Mouse (Mus musculus): Measurements from ENCODE around the gene Nelfb. TPM values are rescaled to one million over a fixed set of nuclear protein-coding genes. Genes with fewer than 3 reads are reported as not detected.

Nelfb gene
- polyA plus RNA-seq (2021; fragmentation: Nextera tagmentation): 35.3 and 40.2 TPM in 2 replicates
- long read RNA-seq, experiment 1, transcript Nelfb-201 (13 exons, 2,637 nt): major isoform, 371 of 463 reads
- long read RNA-seq, experiment 1, transcript Nelfb-203 (12 exons, 2,754 nt): minor isoform, 16 of 463 reads
- long read RNA-seq, experiment 1, partial matches to known transcripts: 26 of 463 reads
- long read RNA-seq, experiment 1, other reads (novel, unspliced or antisense): 49 of 463 reads
- long read RNA-seq, experiment 2, transcript Nelfb-201 (13 exons, 2,637 nt): major isoform, 43 of 60 reads
- long read RNA-seq, experiment 2, partial matches to known transcripts: 8 of 60 reads
- long read RNA-seq, experiment 2, other reads (novel, unspliced or antisense): 8 of 60 reads

DNA sequence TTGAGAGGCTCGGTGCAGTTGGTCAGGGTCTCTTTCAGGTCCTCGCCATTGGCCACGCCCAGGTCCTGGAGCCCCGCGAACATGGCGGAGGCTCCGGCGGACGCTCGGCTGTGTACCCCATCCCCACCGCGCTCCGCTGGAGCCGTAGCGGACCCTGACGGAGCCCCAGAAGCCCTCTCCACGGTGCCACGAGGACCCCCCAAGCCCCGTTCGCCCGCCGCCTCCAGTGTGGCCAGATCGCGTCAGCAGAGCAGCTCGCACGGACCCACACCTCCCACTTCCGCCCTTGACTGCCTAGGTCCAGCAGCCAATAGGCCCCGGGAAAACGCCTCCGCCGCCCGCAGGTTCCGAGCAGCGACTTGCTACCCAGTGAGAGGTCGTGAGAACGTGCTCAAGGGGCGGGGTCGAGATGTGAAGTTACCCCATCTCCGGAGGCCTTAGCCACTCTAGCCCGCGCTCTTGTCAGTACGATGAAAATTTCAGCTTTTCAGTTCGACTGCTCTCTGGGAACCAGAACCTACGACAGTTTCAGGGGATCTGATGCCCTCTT lies at the start of gene Nelfb:
Gene Nelfb (minus strand): TSS at position 369 of the 550 bp plus-strand sequence.

DNA sequence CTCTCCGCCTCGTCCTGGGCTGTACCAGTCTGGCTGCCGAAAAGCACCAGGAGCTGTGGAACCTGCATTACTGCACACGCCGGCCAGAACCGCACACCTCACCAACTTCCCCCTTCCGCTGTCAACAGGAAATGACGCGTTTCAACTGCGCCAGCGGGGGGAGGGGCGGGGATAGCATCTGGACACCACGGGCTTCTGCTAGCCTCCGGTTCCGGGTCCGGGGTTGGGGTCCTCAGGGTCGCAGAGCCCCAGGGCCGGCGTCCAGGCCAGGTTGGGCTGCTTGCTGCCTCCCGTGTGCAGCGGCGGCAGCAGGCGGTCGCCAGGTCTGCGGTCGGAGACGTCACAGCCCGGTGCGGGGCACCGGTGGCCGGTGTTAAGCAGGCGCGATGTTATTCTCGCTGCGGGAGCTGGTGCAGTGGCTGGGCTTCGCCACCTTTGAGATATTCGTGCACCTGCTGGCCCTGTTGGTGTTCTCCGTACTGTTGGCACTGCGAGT lies 44.0 kb upstream of the Nelfb start, which contains the start of gene Tmem203:
Gene Tmem203 (plus strand): TSS at position 156 of the 496 bp plus-strand sequence.

DNA sequence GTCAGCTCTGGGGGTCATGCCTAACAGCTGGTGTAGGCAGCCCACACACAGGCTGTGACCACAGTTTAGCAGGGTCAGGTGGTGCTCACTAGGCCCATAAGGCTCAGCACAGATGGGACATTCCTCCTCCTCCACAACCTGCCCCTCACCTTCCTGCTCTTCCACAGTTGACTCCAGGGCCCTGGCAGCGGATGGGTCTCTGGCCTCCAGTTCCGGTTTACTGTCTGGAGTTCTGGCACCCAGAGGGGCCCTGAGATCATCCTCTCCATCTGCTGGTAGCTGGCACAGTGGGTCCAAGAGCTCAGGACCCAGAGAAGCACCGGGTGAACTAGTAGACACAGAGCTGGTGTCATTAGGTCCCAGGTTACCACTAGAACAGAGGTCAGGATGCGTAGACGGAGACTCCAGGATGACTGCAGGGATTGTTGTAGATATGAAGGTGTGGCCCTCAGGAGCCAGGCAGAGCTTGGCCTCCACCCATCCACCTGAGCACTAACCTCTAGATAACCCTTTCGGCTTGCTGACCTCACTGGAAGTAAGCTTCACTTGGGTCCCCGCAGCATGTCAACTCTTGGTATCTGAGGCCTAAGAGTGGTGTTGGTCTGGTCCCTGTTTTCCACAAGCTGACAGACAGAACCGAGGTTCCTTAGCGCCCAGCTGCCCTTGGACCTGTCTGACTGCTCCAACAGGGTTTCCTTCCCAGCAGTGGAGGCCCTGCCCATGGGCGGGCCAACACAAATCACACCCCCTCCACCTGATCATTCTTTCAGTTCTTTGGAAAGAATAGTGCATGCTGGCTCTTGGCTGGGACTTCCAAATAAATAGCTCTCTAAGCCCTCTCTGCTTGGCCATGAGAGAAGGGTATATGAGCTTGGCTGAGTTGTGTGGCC lies 35.1 kb upstream of the Nelfb start, which contains the start of gene AL732309.1:
Gene AL732309.1 (minus strand): TSS at position 681 of the 890 bp plus-strand sequence.

DNA sequence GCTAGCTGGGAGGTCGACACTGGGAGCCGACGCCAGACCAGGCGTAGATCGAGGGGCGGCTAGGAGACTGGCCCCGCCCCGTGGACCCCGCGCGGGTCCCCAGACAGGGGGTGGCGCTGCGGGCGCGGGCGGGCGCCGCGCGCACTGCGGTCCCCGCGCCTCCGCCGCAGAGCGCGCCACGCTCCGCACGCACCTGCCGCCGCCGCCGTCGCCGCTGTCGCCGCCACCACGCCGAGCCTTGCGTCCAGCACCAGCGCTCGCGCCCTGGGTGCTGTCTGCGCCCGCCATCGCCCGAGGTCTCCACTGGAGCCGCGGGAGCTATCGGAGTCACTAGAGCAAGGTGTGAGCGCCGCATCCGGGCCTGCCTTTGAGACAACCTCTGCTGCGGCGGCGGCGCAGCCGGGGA lies 30.8 kb upstream of the Nelfb start, which contains the start of the genes Rnf208 and Cysrt1:
Gene Rnf208 (plus strand): TSS at position 155 of the 406 bp plus-strand sequence.
Gene Cysrt1 (minus strand): TSS at position 352 of the 406 bp plus-strand sequence.

DNA sequence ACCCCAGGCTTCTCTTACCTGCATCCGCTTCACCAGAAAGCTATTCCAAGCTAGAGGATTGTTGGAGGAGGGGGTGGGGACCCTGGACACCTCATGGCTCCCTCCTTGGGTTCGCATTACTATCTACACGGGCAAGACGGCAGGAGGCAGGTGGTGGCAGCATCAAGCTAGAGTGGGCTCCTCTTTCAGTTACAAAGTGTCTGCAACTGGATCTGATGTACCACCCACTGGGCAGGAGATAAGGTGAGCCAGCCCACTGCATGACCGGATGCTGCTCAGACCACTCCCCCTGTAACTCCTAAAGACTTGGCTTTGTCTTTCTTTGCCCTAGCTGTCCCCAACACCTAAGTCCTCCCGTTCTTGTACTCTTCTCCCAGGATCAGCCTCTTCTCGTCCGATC lies 25.3 kb upstream of the Nelfb start, which contains the start of gene Rnf224:
Gene Rnf224 (minus strand): TSS at position 174 of the 400 bp plus-strand sequence.

DNA sequence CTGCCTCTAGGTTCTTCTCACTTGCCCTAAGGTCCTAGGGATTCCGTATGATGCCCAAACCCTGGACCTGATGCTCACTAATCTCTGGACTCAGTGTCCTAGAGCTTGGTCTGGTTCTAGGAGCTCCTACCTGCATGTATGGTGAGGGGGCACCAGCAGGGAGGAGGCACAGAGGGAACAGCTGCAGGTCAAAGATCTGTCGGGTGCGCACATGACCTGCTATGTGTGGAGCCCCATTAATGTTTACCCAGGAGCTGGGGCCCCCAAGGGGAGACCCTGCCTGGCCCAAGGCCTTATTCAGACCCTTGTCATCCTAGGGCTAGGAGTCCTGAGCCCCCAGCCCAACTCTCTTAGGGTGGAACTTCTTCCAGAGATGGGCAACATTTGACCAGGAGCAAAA lies 22.8 kb upstream of the Nelfb start, which contains the start of gene Slc34a3:
Gene Slc34a3 (minus strand): TSS at position 315 of the 400 bp plus-strand sequence.

DNA sequence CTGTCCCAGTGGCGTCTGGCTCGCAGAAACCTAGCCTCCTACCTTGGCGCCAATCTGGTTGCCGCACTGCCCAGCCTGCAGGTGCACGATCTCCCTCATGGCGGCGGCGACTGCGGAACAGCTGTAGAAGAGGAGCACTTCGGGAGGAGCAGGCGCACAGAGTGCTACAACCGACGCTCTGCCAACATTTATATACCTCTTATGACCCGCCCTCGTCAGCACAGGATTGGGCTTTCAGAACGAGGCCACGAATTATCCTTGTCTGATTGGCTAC lies 13.1 kb upstream of the Nelfb start, which contains the start of gene Tubb4b:
Gene Tubb4b (minus strand): TSS at position 211 of the 274 bp plus-strand sequence.

DNA sequence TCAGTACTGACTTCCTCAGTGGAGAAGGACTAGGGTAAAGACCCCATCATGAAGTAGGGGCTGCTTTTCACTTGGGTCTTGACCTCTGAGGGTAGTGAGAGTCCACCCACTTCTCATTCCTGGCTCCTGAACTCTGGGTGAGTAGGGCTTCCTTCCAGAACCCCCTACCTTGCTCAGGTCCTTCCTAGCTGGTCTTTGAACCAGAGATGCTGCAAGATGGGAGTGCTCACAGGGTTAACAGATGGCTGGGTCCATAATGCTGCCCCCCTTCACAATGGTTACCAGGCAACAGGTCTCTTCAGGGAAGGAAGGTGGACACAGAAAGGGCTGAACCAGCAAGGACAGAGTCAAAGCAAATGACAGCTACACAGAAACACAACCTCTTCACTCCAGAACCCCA lies 7.2 kb upstream of the Nelfb start, which contains the start of gene Fam166a:
Gene Fam166a (plus strand): TSS at position 301 of the 400 bp plus-strand sequence.

DNA sequence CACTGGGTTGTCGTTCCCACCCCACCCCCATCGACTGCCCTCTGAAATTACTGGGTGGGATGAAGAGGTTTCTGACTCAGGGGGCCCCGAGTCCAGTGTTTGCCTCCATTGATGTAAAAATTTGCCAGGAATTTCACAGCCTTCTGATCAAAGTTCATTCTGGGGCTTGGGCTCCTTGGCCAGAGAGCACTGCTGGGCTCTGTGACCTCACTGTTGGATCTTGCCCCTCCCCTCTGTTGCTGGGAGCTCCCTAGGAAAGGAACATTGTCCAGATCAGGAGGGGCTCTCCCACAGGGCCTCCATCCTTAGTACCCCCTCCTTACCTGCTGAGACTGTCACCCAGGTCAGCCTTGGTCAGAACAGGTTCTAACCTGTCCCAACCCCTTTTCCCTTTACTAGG lies 3.2 kb upstream of the Nelfb start, which contains the start of gene Stpg3:
Gene Stpg3 (minus strand): TSS at position 194 of the 400 bp plus-strand sequence.

DNA sequence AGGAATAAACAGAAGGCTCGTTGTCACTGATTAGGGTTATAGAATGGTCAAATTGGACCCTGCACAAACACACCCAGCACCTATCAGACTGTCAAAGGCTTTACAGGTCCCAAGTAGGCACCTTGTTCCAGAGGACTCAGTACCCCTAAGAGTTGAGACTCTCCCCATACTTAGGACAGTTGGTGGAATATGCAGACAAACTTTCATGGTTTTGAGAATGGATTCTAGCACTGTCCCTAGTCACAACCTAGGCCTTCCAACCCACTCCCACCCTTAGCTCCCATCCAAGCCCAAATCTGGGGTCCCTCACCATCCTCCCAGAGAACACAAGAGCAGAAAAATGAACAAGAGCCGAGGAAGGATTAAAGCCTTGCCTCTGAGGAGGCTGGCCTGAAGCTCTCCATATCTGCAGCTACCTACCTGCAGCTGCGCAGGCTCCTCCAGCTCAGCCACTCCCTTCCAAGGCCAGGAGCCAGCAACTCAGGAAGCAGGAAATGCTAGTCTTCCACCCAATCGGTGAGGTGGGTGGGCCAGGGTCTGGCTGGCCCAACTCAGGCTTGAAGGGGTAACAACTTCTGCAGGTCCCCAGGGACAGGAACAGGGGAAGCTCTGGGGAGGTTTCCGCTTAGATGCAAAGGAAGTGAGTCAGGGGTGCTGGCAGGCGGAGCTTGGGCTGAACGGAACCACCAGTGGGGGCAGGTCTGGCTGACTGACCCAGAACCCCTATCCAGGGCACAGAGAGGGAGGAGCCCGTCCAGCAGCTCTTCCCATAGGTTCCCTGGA lies 14.9 kb downstream of the Nelfb start, which contains the start of gene Tor4a:
Gene Tor4a (minus strand): TSS at position 715 of the 783 bp plus-strand sequence.

DNA sequence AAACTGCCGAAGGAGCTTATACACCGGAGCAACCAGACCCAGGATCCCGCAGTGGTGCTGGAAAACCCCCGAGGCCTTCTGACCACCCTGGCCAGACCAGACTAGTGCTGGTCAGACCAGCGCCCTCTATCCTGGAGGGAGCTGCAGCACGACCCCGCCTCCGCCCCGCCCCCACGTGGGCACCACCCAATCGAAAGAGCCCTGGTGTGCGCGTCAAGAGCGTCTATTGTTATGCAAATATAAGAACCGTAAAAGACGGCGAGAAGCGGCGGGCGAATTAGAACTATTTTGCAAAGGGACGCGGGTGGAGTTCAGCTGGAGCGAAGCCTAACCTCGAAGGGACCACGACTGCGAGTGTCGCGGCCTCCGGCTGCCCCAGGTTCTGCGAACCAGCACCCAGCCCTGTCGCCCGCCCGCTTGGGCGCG lies 30.8 kb downstream of the Nelfb start, which contains the start of gene Nrarp:
Gene Nrarp (plus strand): TSS at position 281 of the 426 bp plus-strand sequence.

Other genes starting within 250 kb of the Nelfb start
- gene Dph7, start 249.1 kb downstream of the Nelfb start, polyA plus RNA-seq (2021; fragmentation: Nextera tagmentation): 28.4 and 37.8 TPM in 2 replicates
- gene Mrpl41, start 236.4 kb downstream of the Nelfb start, polyA plus RNA-seq (2021; fragmentation: Nextera tagmentation): 193 and 199 TPM in 2 replicates
- 6.0 and 8.4 TPM in 2 replicates for gene Pnpla7, start 235.5 kb downstream of the Nelfb start, polyA plus RNA-seq (2021; fragmentation: Nextera tagmentation)
- 342 and 371 TPM in 2 replicates for gene Nsmf, start 157.1 kb downstream of the Nelfb start, polyA plus RNA-seq (2021; fragmentation: Nextera tagmentation)
- not detected in 2 replicates for gene Entpd8, start 131.2 kb downstream of the Nelfb start, polyA plus RNA-seq (2021; fragmentation: Nextera tagmentation)
- not detected in 2 replicates for gene Noxa1, start 116.3 kb downstream of the Nelfb start, polyA plus RNA-seq (2021; fragmentation: Nextera tagmentation)
- 1.1 and 20.3 TPM in 2 replicates for gene Nrarp, start 30.7 kb downstream of the Nelfb start, polyA plus RNA-seq (2021; fragmentation: Nextera tagmentation)
- 1.7 and 2.3 TPM in 2 replicates for gene Tor4a, start 14.6 kb downstream of the Nelfb start, polyA plus RNA-seq (2021; fragmentation: Nextera tagmentation)
- not detected in 2 replicates for gene Stpg3, start 3.1 kb upstream of the Nelfb start, polyA plus RNA-seq (2021; fragmentation: Nextera tagmentation)
- gene Fam166a, start 7.3 kb upstream of the Nelfb start, polyA plus RNA-seq (2021; fragmentation: Nextera tagmentation): 11.9 and 28.8 TPM in 2 replicates
- gene Tubb4b, start 13.2 kb upstream of the Nelfb start, polyA plus RNA-seq (2021; fragmentation: Nextera tagmentation): 509 and 600 TPM in 2 replicates
- 0.60 and 0.72 TPM in 2 replicates for gene Slc34a3, start 22.9 kb upstream of the Nelfb start, polyA plus RNA-seq (2021; fragmentation: Nextera tagmentation)
- gene Rnf224, start 25.3 kb upstream of the Nelfb start, polyA plus RNA-seq (2021; fragmentation: Nextera tagmentation): not detected in 2 replicates
- 55.7 and 180 TPM in 2 replicates for gene Rnf208, start 30.8 kb upstream of the Nelfb start, polyA plus RNA-seq (2021; fragmentation: Nextera tagmentation)
- 0.25 TPM in 1 of 2 replicates, not detected in the other for gene Cysrt1, start 31.0 kb upstream of the Nelfb start, polyA plus RNA-seq (2021; fragmentation: Nextera tagmentation)
- gene AL732309.1, start 35.4 kb upstream of the Nelfb start, polyA plus RNA-seq (2021; fragmentation: Nextera tagmentation): 1.1 and 1.6 TPM in 2 replicates
- 34.3 and 36.9 TPM in 2 replicates for gene Tmem203, start 44.0 kb upstream of the Nelfb start, polyA plus RNA-seq (2021; fragmentation: Nextera tagmentation)
- gene Tprn, start 51.1 kb upstream of the Nelfb start, polyA plus RNA-seq (2021; fragmentation: Nextera tagmentation): 9.4 and 13.1 TPM in 2 replicates
- gene Ssna1, start 60.9 kb upstream of the Nelfb start, polyA plus RNA-seq (2021; fragmentation: Nextera tagmentation): 77.5 and 87.9 TPM in 2 replicates
- 33.8 and 42.6 TPM in 2 replicates for gene Anapc2, start 61.0 kb upstream of the Nelfb start, polyA plus RNA-seq (2021; fragmentation: Nextera tagmentation)
- 0.56 TPM in 1 of 2 replicates, not detected in the other for gene Tmem210, start 76.7 kb upstream of the Nelfb start, polyA plus RNA-seq (2021; fragmentation: Nextera tagmentation)
- gene Lrrc26, start 78.4 kb upstream of the Nelfb start, polyA plus RNA-seq (2021; fragmentation: Nextera tagmentation): 0.21 TPM in 1 of 2 replicates, not detected in the other
- gene Grin1, start 107.7 kb upstream of the Nelfb start, polyA plus RNA-seq (2021; fragmentation: Nextera tagmentation): 87.7 and 146 TPM in 2 replicates
- gene Man1b1, start 120.8 kb upstream of the Nelfb start, polyA plus RNA-seq (2021; fragmentation: Nextera tagmentation): 17.0 and 18.5 TPM in 2 replicates
- gene Dpp7, start 144.9 kb upstream of the Nelfb start, polyA plus RNA-seq (2021; fragmentation: Nextera tagmentation): 17.8 and 22.5 TPM in 2 replicates
- gene Uap1l1, start 154.2 kb upstream of the Nelfb start, polyA plus RNA-seq (2021; fragmentation: Nextera tagmentation): 20.6 and 34.9 TPM in 2 replicates
- 1.2 and 1.7 TPM in 2 replicates for gene Sapcd2, start 160.8 kb upstream of the Nelfb start, polyA plus RNA-seq (2021; fragmentation: Nextera tagmentation)
- gene Entpd2, start 184.4 kb upstream of the Nelfb start, polyA plus RNA-seq (2021; fragmentation: Nextera tagmentation): 21.4 and 31.9 TPM in 2 replicates
- 232 and 408 TPM in 2 replicates for gene Npdc1, start 187.9 kb upstream of the Nelfb start, polyA plus RNA-seq (2021; fragmentation: Nextera tagmentation)
- gene Fut7, start 211.8 kb upstream of the Nelfb start, polyA plus RNA-seq (2021; fragmentation: Nextera tagmentation): not detected in 2 replicates
- 21.7 and 39.7 TPM in 2 replicates for gene Abca2, start 217.2 kb upstream of the Nelfb start, polyA plus RNA-seq (2021; fragmentation: Nextera tagmentation)
- gene Clic3, start 245.3 kb upstream of the Nelfb start, polyA plus RNA-seq (2021; fragmentation: Nextera tagmentation): 0.68 and 1.1 TPM in 2 replicates
- gene Paxx, start 249.6 kb upstream of the Nelfb start, polyA plus RNA-seq (2021; fragmentation: Nextera tagmentation): 121 and 132 TPM in 2 replicates

Data from left cerebral cortex, adult 6 months (tissue).